ENCODE assay signal across 9 mouse cellular contexts in genomic region chr12:118569811-118570210, GRCm38 (mm10).
DNase-seq lines count a peak whose midpoint lies in the region; ATAC-seq lines count a peak whose summit lies in the region.
"Had no signal": no experiment of that assay in that cellular context is flagged by ENCODE, and none has a peak within 500 bp of the region (broad histone marks: within the 10 kb centered on the region; RNA-seq: fewer than 3 reads in every experiment).

No protein-coding gene starts in this region.

- 0 out of 2 replicates have a peak, but pooled peaks cover under 1% of the 10 kb centered on the region for H3K4me1 ChIP-seq in forebrain, embryonic 14.5 days (ENCODE audit: control insufficient read depth, insufficient read depth, low read length)
- H3K4me1 ChIP-seq in forebrain, embryonic 11.5 days (replicated peaks; ENCODE audit: control insufficient read depth, insufficient read depth, low read length): 0 out of 2 replicates have a peak, but pooled peaks cover under 1% of the 10 kb centered on the region

- peak; percentile 67 for DNase-seq in forebrain, embryonic 14.5 days (ENCODE audit: low spot score)
- DNase-seq in forebrain, embryonic 11.5 days (ENCODE audit: low spot score): no peak
- peak; percentile 25 to 29 for DNase-seq in left cerebral cortex, postnatal 10 days (ENCODE audit: extremely low spot score in 1 of 2, low spot score in 2 of 2)
- no peak for DNase-seq in left cerebral cortex, adult 18-20 months (ENCODE audit: low spot score in 2 of 2)
- no peak for DNase-seq in kidney, postnatal 36 days
- DNase-seq in urinary bladder, adult 2 months (ENCODE audit: low spot score): no peak

- no peak overlapping the region for H3K9ac ChIP-seq in forebrain, embryonic 14.5 days (ENCODE audit: low read length)
- H3K9ac ChIP-seq in forebrain, embryonic 11.5 days (ENCODE audit: low read length): no peak overlapping the region
- H3K9ac ChIP-seq: neural tube, embryonic 12.5 days had no signal

- no peaks in the 10 kb centered on the region for H3K36me3 ChIP-seq in forebrain, embryonic 14.5 days (ENCODE audit: control insufficient read depth, insufficient read depth, low read length)
- H3K36me3 ChIP-seq in forebrain, embryonic 11.5 days (ENCODE audit: control insufficient read depth, insufficient read depth, low read length): no peaks in the 10 kb centered on the region
- H3K36me3 ChIP-seq: neural tube, embryonic 12.5 days had no signal

- intact Hi-C loops in left cerebral cortex, postnatal 10 days (cut with DNase I): no loop called here

- no peaks in the 10 kb centered on the region for H3K27me3 ChIP-seq in forebrain, embryonic 14.5 days (replicated peaks; ENCODE audit: control insufficient read depth, insufficient read depth, low read length)
- H3K27me3 ChIP-seq in forebrain, embryonic 11.5 days (ENCODE audit: control insufficient read depth, insufficient read depth, low read length): no peaks in the 10 kb centered on the region
- H3K27me3 ChIP-seq: neural tube, embryonic 12.5 days had no signal

- no peak overlapping the region for H3K27ac ChIP-seq in forebrain, embryonic 14.5 days (ENCODE audit: low read depth, low read length)
- H3K27ac ChIP-seq in forebrain, embryonic 11.5 days (ENCODE audit: low read depth, low read length): no peak overlapping the region
- H3K27ac ChIP-seq: neural tube, embryonic 12.5 days had no signal

- H3K4me3 ChIP-seq in forebrain, embryonic 14.5 days (ENCODE audit: low read depth, low read length): no peak overlapping the region
- no peak overlapping the region for H3K4me3 ChIP-seq in forebrain, embryonic 11.5 days (ENCODE audit: low read depth, low read length)
- H3K4me3 ChIP-seq: neural tube, embryonic 12.5 days had no signal

- peak; percentile 48; the same call in 1 of the 2 replicates for ATAC-seq in forebrain, embryonic 14.5 days
- no peak for ATAC-seq in forebrain, embryonic 11.5 days (replicated peaks; ENCODE audit: low FRiP score)
- peak; percentile 95 to 98 for ATAC-seq in hematopoietic stem cell, adult 5-6 weeks (replicated peaks in 1 of 2; ENCODE audit: insufficient read depth in 1 of 2, low FRiP score in 2 of 2, low TSS enrichment in 1 of 2, low read depth in 1 of 2, poor library complexity in 2 of 2, severe bottlenecking in 2 of 2)
- peak; percentile 97 for ATAC-seq in megakaryocyte progenitor cell, adult 5-6 weeks (replicated peaks; ENCODE audit: poor library complexity)

- H3K4me2 ChIP-seq in forebrain, embryonic 14.5 days (ENCODE audit: low read length): no peak overlapping the region
- H3K4me2 ChIP-seq in forebrain, embryonic 11.5 days (ENCODE audit: low read depth, low read length, severe bottlenecking): no peak overlapping the region
- H3K4me2 ChIP-seq: neural tube, embryonic 12.5 days had no signal

- WGBS in forebrain, embryonic 14.5 days: 81% methylated on average over 2 of the region's 2 CpGs
- 92% methylated on average over 2 of the region's 2 CpGs for WGBS in forebrain, embryonic 11.5 days

- no peaks in the 10 kb centered on the region for H3K9me3 ChIP-seq in forebrain, embryonic 14.5 days (replicated peaks; ENCODE audit: control insufficient read depth, low read length)
- no peaks in the 10 kb centered on the region for H3K9me3 ChIP-seq in forebrain, embryonic 11.5 days (ENCODE audit: control insufficient read depth, low read length)
- H3K9me3 ChIP-seq: neural tube, embryonic 12.5 days had no signal

Comparison
In these comparisons a context has a peak if more than half of its experiments do, and no peak if none do; other contexts are left out.
1. DNase-seq: peak in forebrain, embryonic 14.5 days (single experiment) and left cerebral cortex, postnatal 10 days (2 of 2); none in forebrain, embryonic 11.5 days (single experiment), left cerebral cortex, adult 18-20 months (0 of 2), kidney, postnatal 36 days (0 of 2) and urinary bladder, adult 2 months (single experiment).